Mouse (Mus musculus) liver, embryonic 15.5 days (tissue): ENCODE measurements around the gene Hectd4. TPM values are rescaled to one million over a fixed set of nuclear protein-coding genes. Genes with fewer than 3 reads are reported as not detected.
"Not testable (repeated sequence)": the region's sequence is repeated elsewhere in the genome, so short reads cannot be mapped to it uniquely, and the experiment has no call there.

Source experiments
- ATAC-seq: fragments of 200-750 bp; cut with Nextera tagmentation; 2 replicates; pipeline ENCODE4 v1.8.0; 2017; ENCODE audit warnings: moderate number of reproducible peaks, mild to moderate bottlenecking, moderate library complexity; ENCODE audit not compliant: insufficient read depth
- H3K27ac ChIP-seq: fragments of 300-500 bp; sonication (generic); replicated peaks from 2 replicates; pipeline ENCODE4 v1.5.1; 2015; ENCODE audit warnings: mild to moderate bottlenecking, inconsistent platforms
- H3K27me3 ChIP-seq: fragments of 300-500 bp; sonication (generic); 2 replicates; pipeline ENCODE4 v1.6.1; 2015; ENCODE audit warnings: mild to moderate bottlenecking, inconsistent platforms
- H3K36me3 ChIP-seq: fragments of 300-500 bp; sonication (generic); replicated peaks from 2 replicates; pipeline ENCODE4 v1.6.1; 2015; ENCODE audit warnings: moderate library complexity, mild to moderate bottlenecking, inconsistent platforms
- H3K4me1 ChIP-seq: fragments of 300-500 bp; sonication (generic); replicated peaks from 2 replicates; pipeline ENCODE4 v1.6.1; 2015; ENCODE audit warnings: inconsistent platforms
- H3K4me2 ChIP-seq: fragments of 300-500 bp; sonication (generic); 2 replicates; pipeline ENCODE4 v1.6.1; 2015; ENCODE audit warnings: moderate library complexity, mild to moderate bottlenecking, inconsistent platforms
- H3K4me3 ChIP-seq: fragments of 300-500 bp; sonication (generic); replicated peaks from 2 replicates; pipeline ENCODE4 v1.5.1; 2015; ENCODE audit warnings: mild to moderate bottlenecking, inconsistent platforms
- H3K9ac ChIP-seq: fragments of 300-500 bp; sonication (generic); 2 replicates; pipeline ENCODE4 v1.6.1; 2015; ENCODE audit warnings: moderate library complexity, mild to moderate bottlenecking, inconsistent platforms
- H3K9me3 ChIP-seq: fragments of 300-500 bp; sonication (generic); replicated peaks from 2 replicates; pipeline ENCODE4 v1.6.1; 2016; ENCODE audit warnings: inconsistent platforms
- WGBS: fragments of 180-500 bp; shearing (Covaris S2); methylation state at CpG from one replicate; pipeline ENCODE4 v1.1.7; 2015; ENCODE audit warnings: mixed read lengths; ENCODE audit not compliant: insufficient replicate concordance; 5-methylcytosine and 5-hydroxymethylcytosine counted together
- polyA plus RNA-seq: library from polyadenylated mRNA; unstranded; fragments of >200 nt; fragmentation: Nextera tagmentation; extraction: Ambion mirVana; gene quantifications from 2 replicates; pipeline ENCODE4 v1.2.1, GENCODE M21; 2015

The Hectd4 gene
- polyA plus RNA-seq, 1 experiment from 2014 or later = 10.1 TPM

GRCm38 (mm10) chr5:121343997-121344396 is 124.0 kb downstream of the Hectd4 start:
- Histone ChIP-seq H3K27me3 (no peaks in the 10 kb centered on the region), H3K4me3 (no peak overlapping the region), H3K9me3 (no peaks in the 10 kb centered on the region), H3K4me2 (no peak overlapping the region), H3K9ac (no peak overlapping the region), H3K27ac (no peak overlapping the region; the same call in 1 of the 2 replicates), H3K4me1 (no peaks in the 10 kb centered on the region), H3K36me3 (peaks cover 100% of the 10 kb centered on the region)
- 83% methylated on average over 8 of the region's 8 CpGs for WGBS
- no peak for ATAC-seq

GRCm38 (mm10) chr5:121359229-121359628 is 139.2 kb downstream of the Hectd4 start:
- Histone ChIP-seq H3K4me1 (no peaks in the 10 kb centered on the region), H3K4me3 (no peak overlapping the region), H3K27me3 (no peaks in the 10 kb centered on the region), H3K36me3 (peaks cover 100% of the 10 kb centered on the region), H3K9ac (no peak overlapping the region), H3K4me2 (no peak overlapping the region), H3K9me3 (no peaks in the 10 kb centered on the region), H3K27ac (no peak overlapping the region)
- no peak for ATAC-seq
- 80% methylated on average over 9 of the region's 9 CpGs for whole genome bisulfite sequencing

DNA sequence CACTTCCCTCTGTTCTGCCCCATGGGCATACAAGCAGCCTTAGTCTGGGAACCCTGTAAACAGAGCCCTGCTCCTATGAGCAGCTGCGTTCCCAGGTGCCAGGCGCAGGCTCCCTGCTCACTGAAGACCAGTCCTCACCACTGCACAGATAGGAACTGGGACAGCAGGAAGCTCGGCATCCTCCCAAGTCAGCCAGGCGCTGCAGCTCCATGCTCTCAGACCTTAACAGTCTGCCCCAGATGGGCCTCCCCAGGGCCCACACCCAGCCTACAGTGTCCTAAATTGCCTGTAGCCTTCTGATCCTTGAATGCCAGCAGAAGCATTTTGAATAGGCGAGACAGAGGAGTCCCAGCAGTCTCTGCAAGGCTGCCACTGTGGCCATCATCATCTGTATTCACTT is 141.7 kb downstream of the Hectd4 start:
- Histone ChIP-seq H3K9ac (no peak overlapping the region), H3K36me3 (peaks cover 100% of the 10 kb centered on the region), H3K27ac (no peak overlapping the region), H3K9me3 (no peaks in the 10 kb centered on the region), H3K27me3 (no peaks in the 10 kb centered on the region), H3K4me1 (no peaks in the 10 kb centered on the region), H3K4me2 (no peak overlapping the region), H3K4me3 (no peak overlapping the region)
- ATAC-seq = no peak
- 84% methylated on average over 5 of the region's 5 CpGs for WGBS

- H3K27ac ChIP-seq = no peak overlapping the region
- no peak for ATAC-seq
- peaks cover 100% of the 10 kb centered on the region for H3K36me3 ChIP-seq
- H3K4me3 ChIP-seq = no peak overlapping the region
- H3K27me3 ChIP-seq = no peaks in the 10 kb centered on the region
- H3K4me2 ChIP-seq = no peak overlapping the region
- no peaks in the 10 kb centered on the region for H3K9me3 ChIP-seq
- 90% methylated on average over 7 of the region's 7 CpGs for WGBS
- no peaks in the 10 kb centered on the region for H3K4me1 ChIP-seq
- no peak overlapping the region for H3K9ac ChIP-seq
These were observed 143.4 kb downstream of the Hectd4 start for GRCm38 (mm10) chr5:121363441-121363840.

- H3K36me3 ChIP-seq = peaks cover 82% of the 10 kb centered on the region
- H3K4me3 ChIP-seq = no peak overlapping the region
- H3K4me1 ChIP-seq = no peaks in the 10 kb centered on the region
- no peak for ATAC-seq
- H3K27ac ChIP-seq = no peak overlapping the region
- no peak overlapping the region for H3K9ac ChIP-seq
- WGBS = 79% methylated on average over 16 of the region's 16 CpGs
- no peaks in the 10 kb centered on the region for H3K27me3 ChIP-seq
- H3K9me3 ChIP-seq = no peaks in the 10 kb centered on the region
- no peak overlapping the region for H3K4me2 ChIP-seq
These were observed 146.6 kb downstream of the Hectd4 start for GRCm38 (mm10) chr5:121366449-121367225.

GRCm38 (mm10) chr5:121367255-121367654 is 147.2 kb downstream of the Hectd4 start:
- H3K27ac ChIP-seq = no peak overlapping the region
- peaks cover 82% of the 10 kb centered on the region for H3K36me3 ChIP-seq
- no peaks in the 10 kb centered on the region for H3K4me1 ChIP-seq
- no peak overlapping the region for H3K4me2 ChIP-seq
- no peak overlapping the region for H3K4me3 ChIP-seq
- no peaks in the 10 kb centered on the region for H3K9me3 ChIP-seq
- 82% methylated on average over 4 of the region's 4 CpGs for WGBS
- no peak; the same call in 1 of the 2 replicates for ATAC-seq
- H3K27me3 ChIP-seq = no peaks in the 10 kb centered on the region
- no peak overlapping the region for H3K9ac ChIP-seq

DNA sequence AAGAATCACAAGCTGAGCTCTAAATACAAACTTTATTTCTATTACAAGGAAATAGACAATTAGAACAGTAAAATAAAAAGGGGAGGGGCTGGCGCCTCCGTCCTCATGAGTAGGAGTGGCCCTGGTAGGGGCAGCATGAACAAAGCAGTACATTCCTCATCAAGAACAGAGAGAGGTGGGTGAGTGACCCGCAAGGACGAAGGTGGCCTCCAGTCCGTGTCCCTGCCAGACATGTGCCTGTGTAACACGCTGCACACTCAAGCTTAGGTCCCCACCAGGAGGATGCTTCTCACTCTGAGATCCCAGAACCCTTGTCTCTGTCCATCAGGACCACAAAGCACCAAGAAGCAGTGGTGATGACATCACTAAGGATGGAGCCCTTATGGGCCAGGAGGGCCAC is 151.7 kb downstream of the Hectd4 start:
- no peak overlapping the region for H3K9ac ChIP-seq
- H3K36me3 ChIP-seq = peaks cover 76% of the 10 kb centered on the region
- H3K4me1 ChIP-seq = no peaks in the 10 kb centered on the region
- H3K27me3 ChIP-seq = no peaks in the 10 kb centered on the region
- H3K4me3 ChIP-seq = no peak overlapping the region
- H3K4me2 ChIP-seq = no peak overlapping the region
- 86% methylated on average over 6 of the region's 6 CpGs for WGBS
- ATAC-seq = no peak
- H3K27ac ChIP-seq = no peak overlapping the region
- H3K9me3 ChIP-seq = no peaks in the 10 kb centered on the region

DNA sequence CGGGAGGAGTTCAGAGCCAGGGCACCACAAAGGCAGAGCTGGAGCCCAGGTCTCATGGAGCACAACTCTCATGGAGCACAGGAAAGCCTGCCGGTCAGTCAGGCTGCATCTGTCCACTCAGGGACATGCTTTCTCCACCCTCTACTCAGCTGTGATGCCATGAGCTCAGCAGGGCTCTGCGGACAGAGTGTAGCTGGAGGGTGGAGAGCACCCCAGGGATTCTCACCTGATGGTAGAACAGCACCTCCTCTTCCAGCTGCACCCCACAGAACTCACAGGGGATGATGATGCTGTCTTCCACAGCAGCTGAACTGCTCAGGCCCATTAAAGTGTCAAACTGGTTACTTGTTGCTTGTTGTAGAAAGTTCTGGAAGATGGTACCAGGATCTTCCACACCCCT is 154.8 kb downstream of the Hectd4 start:
- H3K4me2 ChIP-seq = no peak overlapping the region
- peaks cover 75% of the 10 kb centered on the region for H3K36me3 ChIP-seq
- H3K4me3 ChIP-seq = no peak overlapping the region
- H3K27me3 ChIP-seq = no peaks in the 10 kb centered on the region
- WGBS = 80% methylated on average over 3 of the region's 3 CpGs
- peaks cover 6% of the 10 kb centered on the region for H3K4me1 ChIP-seq
- no peak for ATAC-seq
- H3K9ac ChIP-seq = no peak overlapping the region
- H3K9me3 ChIP-seq = no peaks in the 10 kb centered on the region
- H3K27ac ChIP-seq = no peak overlapping the region

GRCm38 (mm10) chr5:121376972-121377371 is 157.0 kb downstream of the Hectd4 start:
- ATAC-seq, H3K4me1 ChIP-seq, H3K4me3 ChIP-seq, H3K4me2 ChIP-seq, H3K9ac ChIP-seq, H3K27ac ChIP-seq, H3K9me3 ChIP-seq, H3K27me3 ChIP-seq: not testable (repeated sequence)
- peaks cover 88% of the 10 kb centered on the region for H3K36me3 ChIP-seq
- 61% methylated on average over 5 of the region's 5 CpGs for WGBS

DNA sequence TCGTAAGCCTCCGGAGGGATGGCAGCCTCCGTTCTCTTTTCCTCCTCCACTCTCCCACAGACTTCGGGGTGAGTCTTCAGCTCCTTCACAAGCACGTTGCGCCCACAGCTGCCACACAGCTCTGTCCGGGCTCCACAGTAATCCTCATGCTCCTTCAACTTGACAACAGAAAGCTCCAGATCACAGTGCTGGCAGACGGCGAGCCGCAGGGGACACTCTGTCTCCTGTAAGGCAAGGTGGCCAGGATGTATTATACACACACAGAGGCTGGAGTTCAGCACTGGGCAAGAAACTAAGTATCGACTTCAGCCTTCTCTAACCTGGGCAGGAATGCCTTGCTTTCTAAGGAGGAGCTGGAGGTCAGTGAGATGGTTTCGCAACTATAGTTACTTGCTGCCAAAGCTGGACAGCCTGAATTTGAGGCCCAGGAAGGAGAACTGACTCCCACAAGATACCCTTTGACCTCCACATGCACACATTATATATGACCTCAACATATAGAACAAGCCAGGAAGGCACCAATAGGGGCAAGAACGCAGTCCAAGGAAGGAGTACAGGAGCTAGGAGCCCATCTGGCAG is 158.7 kb downstream of the Hectd4 start:
- 88% methylated on average over 13 of the region's 13 CpGs for WGBS
- H3K27me3 ChIP-seq = no peaks in the 10 kb centered on the region
- peaks cover 70% of the 10 kb centered on the region for H3K36me3 ChIP-seq
- H3K9ac ChIP-seq = no peak overlapping the region
- no peak overlapping the region for H3K4me3 ChIP-seq
- no peaks in the 10 kb centered on the region for H3K9me3 ChIP-seq
- no peak for ATAC-seq
- H3K27ac ChIP-seq = no peak overlapping the region
- peaks cover 9% of the 10 kb centered on the region for H3K4me1 ChIP-seq
- no peak overlapping the region for H3K4me2 ChIP-seq

DNA sequence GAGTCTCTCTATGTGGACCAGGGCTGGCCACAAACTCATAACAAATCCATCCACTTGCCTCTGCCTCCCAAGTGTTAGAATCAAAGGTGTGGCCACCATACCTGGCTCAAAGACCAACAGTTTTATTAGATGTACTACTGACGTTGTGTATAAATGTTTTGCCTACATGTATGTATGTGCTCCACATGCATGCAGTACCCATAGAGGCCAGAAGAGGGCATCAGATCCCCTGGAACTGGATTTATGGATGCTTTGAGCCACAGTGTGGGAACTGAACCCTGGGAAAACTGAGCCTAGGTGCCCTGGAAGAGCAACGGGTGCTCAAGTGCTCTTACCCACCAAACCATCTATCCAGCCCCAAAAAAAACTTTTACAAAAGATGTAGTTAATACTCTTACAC is 160.7 kb downstream of the Hectd4 start:
- H3K9me3 ChIP-seq = no peaks in the 10 kb centered on the region
- peaks cover 26% of the 10 kb centered on the region for H3K4me1 ChIP-seq
- no peak for ATAC-seq
- H3K4me2 ChIP-seq = no peak overlapping the region
- no peak overlapping the region for H3K27ac ChIP-seq
- WGBS = 80% methylated on average over 2 of the region's 2 CpGs
- H3K9ac ChIP-seq = no peak overlapping the region
- H3K27me3 ChIP-seq = no peaks in the 10 kb centered on the region
- peaks cover 55% of the 10 kb centered on the region for H3K36me3 ChIP-seq
- no peak overlapping the region for H3K4me3 ChIP-seq
